Mouse (Mus musculus) frontal cortex, postnatal 10 days (tissue): ENCODE measurements around the gene Fam178b.

Experiments used
- DNase-seq, 2 experiments: peaks; one replicate each; pipeline ENCODE4 v3.0.0; 2022; ENCODE audit warnings: low spot score in 2 of 2, mixed read lengths in 1 of 2

Fam178b gene

DNA sequence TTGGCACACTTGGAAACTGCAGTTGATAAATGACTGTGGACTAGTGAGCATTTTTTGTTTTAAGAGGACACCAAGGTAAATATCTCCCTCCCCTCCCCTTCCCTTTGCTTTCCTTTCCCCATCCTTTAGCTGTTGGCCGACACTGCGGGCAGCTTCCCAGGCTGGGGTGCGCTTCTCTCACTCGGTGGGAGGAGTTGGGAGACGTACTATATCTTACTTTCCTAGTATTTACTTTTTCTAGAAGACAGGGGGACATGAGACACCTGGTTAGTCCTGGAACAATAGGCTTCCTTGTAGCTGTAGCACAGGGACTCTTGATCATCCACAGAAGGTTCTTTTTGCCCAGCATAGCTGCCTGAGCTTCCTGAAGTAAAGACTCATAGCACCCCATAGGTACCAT is 158.9 kb downstream of the Fam178b start:
- no peak for DNase-seq

DNA sequence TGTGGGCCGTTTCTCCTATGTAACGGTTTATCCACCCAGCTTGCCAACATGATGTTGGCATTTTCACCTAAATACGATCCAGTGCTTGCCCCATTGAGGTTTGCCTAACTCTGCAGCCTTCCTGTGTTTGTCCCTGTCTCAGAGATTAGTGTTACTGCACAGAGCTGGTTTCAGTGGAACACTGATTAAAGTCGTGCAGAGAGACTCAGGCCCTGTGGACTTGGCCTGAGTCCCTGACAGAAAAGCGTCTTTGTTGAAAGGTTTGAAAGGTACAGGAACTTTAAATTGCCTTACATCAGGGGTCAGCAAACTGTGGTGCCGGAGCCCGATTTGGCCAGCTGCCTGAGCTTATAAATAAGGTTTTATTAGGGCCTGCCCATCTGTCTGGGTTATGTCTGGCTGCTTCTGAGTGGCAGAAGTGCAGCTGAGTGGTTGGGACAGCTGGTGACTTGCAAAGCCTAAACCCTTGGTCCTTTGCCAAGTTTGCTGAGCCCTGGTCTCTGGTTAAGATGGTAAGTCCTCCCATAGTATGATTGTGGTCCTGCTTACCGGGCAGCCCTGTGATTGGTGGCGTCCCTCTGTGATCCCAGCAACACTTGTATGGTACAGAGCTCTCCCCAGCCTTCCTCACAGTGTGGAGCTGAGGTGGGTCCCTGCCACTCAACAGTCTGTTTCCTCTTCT is 159.5 kb downstream of the Fam178b start:
- DNase-seq = no peak

DNA sequence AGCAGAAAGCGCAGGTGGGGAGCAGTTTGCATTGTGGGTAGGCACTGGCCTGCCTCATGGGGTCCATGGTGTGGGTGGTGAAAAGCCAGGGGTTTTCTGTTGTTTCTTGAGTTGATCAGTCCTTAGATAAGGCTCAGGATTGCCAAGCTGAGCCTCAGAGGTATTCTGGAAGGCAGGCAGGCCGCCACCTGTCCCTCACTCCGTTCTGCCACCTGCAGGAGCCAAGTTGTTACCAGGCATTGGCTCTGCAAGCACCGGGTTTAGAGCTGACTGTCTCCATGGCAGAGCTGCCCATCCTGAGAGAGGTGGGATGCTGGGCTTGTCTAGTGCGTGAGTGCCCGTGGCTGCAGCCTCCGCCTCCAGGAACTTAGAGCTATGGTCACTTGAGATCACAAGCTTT is 160.8 kb downstream of the Fam178b start:
- no peak for DNase-seq

DNA sequence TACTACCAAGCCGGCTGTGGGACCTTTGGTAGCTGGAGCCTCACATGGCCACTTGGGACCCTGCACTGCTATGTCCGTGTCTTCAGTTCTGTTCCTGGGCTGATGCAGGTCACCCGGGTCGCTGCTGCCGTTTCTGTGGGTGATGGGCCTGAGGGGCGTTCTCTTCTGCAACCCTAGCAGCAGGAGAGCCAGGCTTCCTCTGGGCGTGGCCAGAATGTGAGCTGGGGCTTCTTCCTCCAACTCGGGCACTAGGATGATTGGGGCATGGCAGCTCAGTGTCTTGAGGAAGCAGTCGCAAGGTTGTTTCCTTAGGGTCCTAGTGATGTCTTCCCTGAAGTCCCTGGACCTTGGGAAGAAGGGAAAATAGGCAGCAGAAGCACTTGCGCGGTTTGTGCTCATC is 163.4 kb downstream of the Fam178b start:
- DNase-seq = no peak

DNA sequence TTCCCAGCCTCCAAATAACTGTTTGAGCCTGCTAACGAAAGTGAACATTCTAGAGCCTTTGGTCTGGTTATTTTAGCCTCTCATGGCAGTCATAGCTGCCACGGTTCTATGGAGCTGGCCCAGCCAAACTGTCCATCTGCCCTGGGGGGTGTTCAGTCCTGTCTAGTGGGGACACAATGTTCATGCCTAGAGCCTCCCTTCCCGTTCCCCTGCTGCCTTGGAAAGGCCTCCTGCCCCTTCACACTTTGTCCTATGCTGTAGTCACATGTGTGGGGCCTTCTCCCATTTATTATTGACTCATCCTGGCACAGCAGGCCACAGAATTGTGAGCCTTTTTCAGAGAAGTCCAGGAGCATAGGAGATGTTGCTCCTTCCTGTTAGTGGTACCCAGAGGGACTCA is 164.7 kb downstream of the Fam178b start:
- DNase-seq = no peak

DNA sequence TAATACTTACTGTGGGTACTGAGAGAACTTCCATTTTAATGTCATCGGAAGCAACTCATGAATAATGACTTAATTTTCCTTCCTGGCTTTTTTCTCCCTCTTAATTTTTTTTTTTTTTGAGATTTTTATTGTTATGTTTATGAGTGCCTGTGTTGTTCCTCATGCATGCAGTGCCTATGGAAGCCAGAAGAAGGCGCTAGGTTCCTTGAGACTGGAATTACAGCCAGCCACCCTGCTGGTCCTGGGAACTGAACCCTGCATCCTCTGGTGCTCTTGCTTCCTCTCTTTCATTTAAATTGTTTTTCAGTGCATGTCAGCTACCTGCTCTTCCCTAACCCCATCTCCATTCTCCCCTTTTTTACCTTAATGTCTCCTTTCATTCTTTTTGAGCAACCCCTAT is 169.3 kb downstream of the Fam178b start:
- no peak for DNase-seq

DNA sequence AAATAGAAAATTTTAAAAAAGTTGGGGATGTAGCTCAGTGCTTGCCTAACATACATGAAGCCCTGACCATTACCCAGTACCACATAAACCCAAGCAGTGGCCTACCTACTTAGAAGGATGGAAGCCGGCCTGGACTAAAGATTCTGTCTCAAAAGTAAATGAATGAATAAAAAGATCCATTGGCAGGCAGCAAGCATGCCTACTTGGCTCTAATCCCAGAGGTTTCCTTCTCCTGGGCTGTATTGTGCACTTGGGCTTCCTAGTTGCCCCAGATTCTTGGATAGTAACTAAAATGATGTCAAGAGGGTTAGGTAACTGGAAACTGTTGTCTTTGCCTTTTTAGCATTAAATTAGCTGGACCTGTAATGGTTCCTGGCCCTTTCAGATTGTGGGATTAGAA is 169.7 kb downstream of the Fam178b start:
- DNase-seq = no peak

DNA sequence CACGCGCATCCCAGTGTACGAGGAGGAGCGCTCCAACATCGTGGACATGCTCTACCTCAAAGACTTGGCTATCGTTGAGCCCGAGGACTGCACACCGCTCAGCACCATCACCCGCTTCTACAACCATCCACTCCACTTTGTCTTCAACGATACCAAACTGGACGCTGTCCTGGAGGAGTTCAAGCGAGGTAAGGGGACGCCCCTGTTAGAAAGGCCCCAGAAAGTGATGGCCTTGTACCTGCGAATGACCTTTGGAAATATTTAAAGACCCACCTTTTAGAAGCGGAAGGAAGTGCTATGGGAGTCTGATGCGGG is 170.1 kb downstream of the Fam178b start:
- DNase-seq = no peak
